Mouse (Mus musculus): ENCODE data around the gene Gm13040.

GRCm38 (mm10) chr4:143511043-143511442 lies 24.7 kb upstream of the Gm13040 start, which contains the start of gene Gm13043:
- no peak for TF ChIP-seq POLR2A (IDR thresholded peaks at IDR 0.05; ENCODE audit: control insufficient read depth, low read depth, low read length)
- no peak for TF ChIP-seq CTCF (IDR thresholded peaks at IDR 0.05; ENCODE audit: control insufficient read depth, insufficient read depth, insufficient replicate concordance, low read depth, low read length)

Data from testis, adult 2 months (tissue).